Mouse (Mus musculus): ENCODE results near the gene Mcm2. TPM values are rescaled to one million over a fixed set of nuclear protein-coding genes. Genes with fewer than 3 reads are reported as not detected.

The Mcm2 gene
- polyA plus RNA-seq, 1 experiment from 2014 or later, result 305 TPM

- H3K9me3 ChIP-seq, result no peaks in the 10 kb centered on the region
- peak; percentile 57 for DNase-seq (ENCODE audit: extremely low spot score, low spot score)
- no peaks in the 10 kb centered on the region for H3K36me3 ChIP-seq (replicated peaks)
- WGBS, result 15% methylated on average over 4 of the region's 4 CpGs
- H3K4me3 ChIP-seq, result no peak overlapping the region
- H3K27me3 ChIP-seq (ENCODE audit: poor library complexity, severe bottlenecking), result peaks cover 71% of the 10 kb centered on the region
- no peak overlapping the region for H3K27ac ChIP-seq
- H3K4me1 ChIP-seq, result peaks cover 78% of the 10 kb centered on the region
These were observed 37.2 kb upstream of the Mcm2 start for GRCm38 (mm10) chr6:88935735-88936276.

GRCm38 (mm10) chr6:88934816-88935215 lies 36.2 kb upstream of the Mcm2 start:
- H3K36me3 ChIP-seq (replicated peaks), result no peaks in the 10 kb centered on the region
- peaks cover 68% of the 10 kb centered on the region for H3K27me3 ChIP-seq (ENCODE audit: poor library complexity, severe bottlenecking)
- no peaks in the 10 kb centered on the region for H3K9me3 ChIP-seq
- H3K4me3 ChIP-seq, result no peak overlapping the region
- no peak for DNase-seq (ENCODE audit: extremely low spot score, low spot score)
- WGBS, result 25% methylated on average over 4 of the region's 4 CpGs
- 0 out of 2 replicates have a peak overlapping the region, but pooled peaks have one; percentile 20 for H3K27ac ChIP-seq
- H3K4me1 ChIP-seq, result peaks cover 78% of the 10 kb centered on the region

GRCm38 (mm10) chr6:88934132-88934531 lies 35.6 kb upstream of the Mcm2 start:
- no peaks in the 10 kb centered on the region for H3K9me3 ChIP-seq
- H3K4me3 ChIP-seq, result no peak overlapping the region
- H3K27me3 ChIP-seq (ENCODE audit: poor library complexity, severe bottlenecking), result peaks cover 73% of the 10 kb centered on the region
- 37% methylated on average over 4 of the region's 4 CpGs for WGBS
- H3K27ac ChIP-seq, result peak overlapping the region; percentile 20
- no peaks in the 10 kb centered on the region for H3K36me3 ChIP-seq (replicated peaks)
- peaks cover 78% of the 10 kb centered on the region for H3K4me1 ChIP-seq
- DNase-seq (ENCODE audit: extremely low spot score, low spot score), result no peak

GRCm38 (mm10) chr6:88931449-88931848 lies 32.9 kb upstream of the Mcm2 start:
- 78% methylated on average over 2 of the region's 2 CpGs for WGBS
- Histone ChIP-seq H3K27ac (peak overlapping the region; percentile 37; the same call in 1 of the 2 replicates), H3K4me3 (no peak overlapping the region), H3K4me1 (peaks cover 70% of the 10 kb centered on the region), H3K36me3 (replicated peaks) (no peaks in the 10 kb centered on the region), H3K9me3 (no peaks in the 10 kb centered on the region), H3K27me3 (ENCODE audit: poor library complexity, severe bottlenecking) (peaks cover 78% of the 10 kb centered on the region)
- no peak for DNase-seq (ENCODE audit: extremely low spot score, low spot score)

- Histone ChIP-seq H3K27ac (peak overlapping the region; percentile 75; the same call in 1 of the 2 replicates), H3K27me3 (ENCODE audit: poor library complexity, severe bottlenecking) (peaks cover 66% of the 10 kb centered on the region), H3K9me3 (no peaks in the 10 kb centered on the region), H3K4me1 (peaks cover 70% of the 10 kb centered on the region), H3K36me3 (replicated peaks) (no peaks in the 10 kb centered on the region), H3K4me3 (no peak overlapping the region)
- no peak for DNase-seq (ENCODE audit: extremely low spot score, low spot score)
- 60% methylated on average over 7 of the region's 7 CpGs for WGBS
These were observed 31.5 kb upstream of the Mcm2 start for GRCm38 (mm10) chr6:88930049-88930448.

- peaks cover 70% of the 10 kb centered on the region for H3K4me1 ChIP-seq
- peaks cover 60% of the 10 kb centered on the region for H3K27me3 ChIP-seq (ENCODE audit: poor library complexity, severe bottlenecking)
- H3K36me3 ChIP-seq (replicated peaks), result no peaks in the 10 kb centered on the region
- H3K4me3 ChIP-seq, result no peak overlapping the region
- no peak for DNase-seq (ENCODE audit: extremely low spot score, low spot score)
- no peaks in the 10 kb centered on the region for H3K9me3 ChIP-seq
- WGBS, result 57% methylated on average over 6 of the region's 6 CpGs
- peak overlapping the region; percentile 75; the same call in 1 of the 2 replicates for H3K27ac ChIP-seq
These were observed 30.9 kb upstream of the Mcm2 start for GRCm38 (mm10) chr6:88929451-88929850.

- Histone ChIP-seq H3K9me3 (no peaks in the 10 kb centered on the region), H3K27me3 (ENCODE audit: poor library complexity, severe bottlenecking) (peaks cover 52% of the 10 kb centered on the region), H3K4me3 (no peak overlapping the region), H3K4me1 (peaks cover 68% of the 10 kb centered on the region), H3K27ac (0 out of 2 replicates have a peak overlapping the region, but pooled peaks have one; percentile 16), H3K36me3 (replicated peaks) (no peaks in the 10 kb centered on the region)
- no peak for DNase-seq (ENCODE audit: extremely low spot score, low spot score)
- WGBS, result 87% methylated on average over 5 of the region's 5 CpGs
These were observed 30.0 kb upstream of the Mcm2 start for GRCm38 (mm10) chr6:88928576-88928975.

GRCm38 (mm10) chr6:88928026-88928425 lies 29.4 kb upstream of the Mcm2 start:
- H3K36me3 ChIP-seq (replicated peaks), result no peaks in the 10 kb centered on the region
- H3K4me1 ChIP-seq, result peaks cover 65% of the 10 kb centered on the region
- DNase-seq (ENCODE audit: extremely low spot score, low spot score), result no peak
- H3K27me3 ChIP-seq (ENCODE audit: poor library complexity, severe bottlenecking), result peaks cover 46% of the 10 kb centered on the region
- H3K27ac ChIP-seq, result peak overlapping the region; percentile 83
- no peak overlapping the region for H3K4me3 ChIP-seq
- H3K9me3 ChIP-seq, result no peaks in the 10 kb centered on the region
- WGBS, result 84% methylated on average over 1 of the region's 1 CpGs

- Histone ChIP-seq H3K27ac (peak overlapping the region; percentile 83), H3K36me3 (replicated peaks) (no peaks in the 10 kb centered on the region), H3K9me3 (no peaks in the 10 kb centered on the region), H3K4me1 (peaks cover 65% of the 10 kb centered on the region), H3K4me3 (no peak overlapping the region), H3K27me3 (ENCODE audit: poor library complexity, severe bottlenecking) (peaks cover 42% of the 10 kb centered on the region)
- WGBS, result 18% methylated on average over 2 of the region's 2 CpGs
- peak; percentile 77 for DNase-seq (ENCODE audit: extremely low spot score, low spot score)
These were observed 29.0 kb upstream of the Mcm2 start for GRCm38 (mm10) chr6:88927595-88927994.

- Histone ChIP-seq H3K9me3 (no peaks in the 10 kb centered on the region), H3K27me3 (ENCODE audit: poor library complexity, severe bottlenecking) (peaks cover 35% of the 10 kb centered on the region), H3K4me1 (peaks cover 65% of the 10 kb centered on the region), H3K27ac (peak overlapping the region; percentile 83), H3K4me3 (no peak overlapping the region), H3K36me3 (replicated peaks) (no peaks in the 10 kb centered on the region)
- WGBS, result 64% methylated on average over 3 of the region's 3 CpGs
- DNase-seq (ENCODE audit: extremely low spot score, low spot score), result no peak
These were observed 28.3 kb upstream of the Mcm2 start for GRCm38 (mm10) chr6:88926870-88927269.

GRCm38 (mm10) chr6:88925640-88926205 lies 27.1 kb upstream of the Mcm2 start:
- DNase-seq (ENCODE audit: extremely low spot score, low spot score), result peak; percentile 65
- H3K4me1 ChIP-seq, result peaks cover 61% of the 10 kb centered on the region
- 0 out of 2 replicates have a peak overlapping the region, but pooled peaks have one; percentile 11 for H3K4me3 ChIP-seq
- H3K27me3 ChIP-seq (ENCODE audit: poor library complexity, severe bottlenecking), result peaks cover 28% of the 10 kb centered on the region
- no peaks in the 10 kb centered on the region for H3K9me3 ChIP-seq
- WGBS, result 1% methylated on average over 4 of the region's 4 CpGs
- peak overlapping the region; percentile 83 for H3K27ac ChIP-seq
- no peaks in the 10 kb centered on the region for H3K36me3 ChIP-seq (replicated peaks)

- no peaks in the 10 kb centered on the region for H3K9me3 ChIP-seq
- H3K36me3 ChIP-seq (replicated peaks), result no peaks in the 10 kb centered on the region
- DNase-seq (ENCODE audit: extremely low spot score, low spot score), result no peak
- H3K27me3 ChIP-seq (ENCODE audit: poor library complexity, severe bottlenecking), result peaks cover 21% of the 10 kb centered on the region
- peaks cover 50% of the 10 kb centered on the region for H3K4me1 ChIP-seq
- H3K4me3 ChIP-seq, result no peak overlapping the region
- H3K27ac ChIP-seq, result peak overlapping the region; percentile 83
- WGBS, result 3% methylated on average over 5 of the region's 5 CpGs
These were observed 26.1 kb upstream of the Mcm2 start for GRCm38 (mm10) chr6:88924502-88925275.

GRCm38 (mm10) chr6:88918802-88919201 lies 20.2 kb upstream of the Mcm2 start:
- Histone ChIP-seq H3K9me3 (no peaks in the 10 kb centered on the region), H3K27me3 (ENCODE audit: poor library complexity, severe bottlenecking) (no peaks in the 10 kb centered on the region), H3K36me3 (replicated peaks) (no peaks in the 10 kb centered on the region), H3K27ac (no peak overlapping the region), H3K4me1 (peaks cover 4% of the 10 kb centered on the region; the same call in 1 of the 2 replicates), H3K4me3 (no peak overlapping the region)
- 79% methylated on average over 8 of the region's 8 CpGs for WGBS
- no peak for DNase-seq (ENCODE audit: extremely low spot score, low spot score)
